Mouse (Mus musculus) common myeloid progenitor, adult 5-6 weeks (primary cell): Measurements from ENCODE around the gene Plek. TPM values are rescaled to one million over a fixed set of nuclear protein-coding genes. Genes with fewer than 3 reads are reported as not detected.

ENCODE experiments used
- ATAC-seq: replicated peaks from 2 replicates; pipeline ENCODE4 v1.8.0; 2016; ENCODE audit warnings: low read depth, mild to moderate bottlenecking, moderate TSS enrichment, inconsistent platforms; ENCODE audit not compliant: poor library complexity, severe bottlenecking
- total RNA-seq: library from RNA; stranded (forward); fragments of 200-1000, 187-1606 nt; gene quantifications from 2 replicates; pipeline ENCODE4 v1.2.3, GENCODE M21; 2017

The Plek gene
- total RNA-seq, 1 experiment from 2014 or later = 144 TPM

GRCm38 (mm10) chr11:16956115-16956862 lies 95.9 kb downstream of the Plek start:
- peak; percentile 85 for ATAC-seq

- peak; percentile 9 for ATAC-seq
These were observed 100.5 kb downstream of the Plek start for GRCm38 (mm10) chr11:16951761-16952010.

- peak; percentile 93 for ATAC-seq
These were observed 101.0 kb downstream of the Plek start, which contains the start of gene Fbxo48 for GRCm38 (mm10) chr11:16950976-16951760. TSS of gene Fbxo48 (plus strand) at chr11:16951375.

- no peak; the same call in 1 of the 2 replicates for ATAC-seq
These were observed 101.8 kb downstream of the Plek start for GRCm38 (mm10) chr11:16950226-16950975.

- no peak for ATAC-seq
These were observed 103.4 kb downstream of the Plek start for GRCm38 (mm10) chr11:16948756-16949155.

GRCm38 (mm10) chr11:16943016-16943415 lies 109.2 kb downstream of the Plek start:
- no peak for ATAC-seq

- no peak for ATAC-seq
These were observed 110.2 kb downstream of the Plek start for GRCm38 (mm10) chr11:16941973-16942452.

- peak; percentile 65 for ATAC-seq
These were observed 110.9 kb downstream of the Plek start for GRCm38 (mm10) chr11:16941103-16941793.

- no peak for ATAC-seq
These were observed 116.5 kb downstream of the Plek start for GRCm38 (mm10) chr11:16935577-16936236.

- peak; percentile 99 for ATAC-seq
These were observed 120.0 kb downstream of the Plek start for GRCm38 (mm10) chr11:16932159-16932558.

Other genes starting within 250 kb of the Plek start
- gene Fbxo48, start 101.0 kb downstream of the Plek start, total RNA-seq = 9.1 and 14.3 TPM in 2 replicates
- 3.8 and 5.7 TPM in 2 replicates for gene Cnrip1, start 795 bp downstream of the Plek start, total RNA-seq
- 73.0 and 81.1 TPM in 2 replicates for gene Ppp3r1, start 106.9 kb upstream of the Plek start, total RNA-seq
- 34.6 and 43.6 TPM in 2 replicates for gene Wdr92, start 129.7 kb upstream of the Plek start, total RNA-seq
- gene Pno1, start 159.2 kb upstream of the Plek start, total RNA-seq = 129 and 140 TPM in 2 replicates
- gene C1d, start 205.2 kb upstream of the Plek start, total RNA-seq = 88.5 and 95.0 TPM in 2 replicates